23 mouse cellular contexts compared by ENCODE assay signal in genomic region chr4:95209322-95210119, GRCm38 (mm10).
A peak's percentile ranks its signal among the peaks of the same experiment; 100 is the strongest.
DNase-seq lines count a peak whose midpoint lies in the region; ATAC-seq and TF ChIP-seq lines count a peak whose summit lies in the region.
"Had no signal": no experiment of that assay in that cellular context is flagged by ENCODE, and none has a peak within 500 bp of the region (broad histone marks: within the 10 kb centered on the region; RNA-seq: fewer than 3 reads in every experiment).

No protein-coding gene starts in this region.

- intact Hi-C loops in heart, adult 2 months (cut with DNase I), result no loop called here

- no peaks in the 10 kb centered on the region for H3K9me3 ChIP-seq in heart, embryonic 10.5 days
- no peaks in the 10 kb centered on the region for H3K9me3 ChIP-seq in neural tube, embryonic 15.5 days (replicated peaks)
- H3K9me3 ChIP-seq in stomach, postnatal 0 days (ENCODE audit: control insufficient read depth, low read length), result no peaks in the 10 kb centered on the region
- H3K9me3 ChIP-seq: heart, embryonic 15.5 days; hindbrain, embryonic 13.5 days; limb, embryonic 13.5 days; neural tube, embryonic 12.5 days had no signal

- ATAC-seq in neural tube, embryonic 15.5 days (ENCODE audit: low FRiP score), result 0 out of 2 replicates have a peak, but pooled peaks have one; percentile 14
- ATAC-seq in hematopoietic stem cell, adult 5-6 weeks (replicated peaks in 1 of 2; ENCODE audit: insufficient read depth in 1 of 2, low FRiP score in 2 of 2, low TSS enrichment in 1 of 2, low read depth in 1 of 2, poor library complexity in 2 of 2, severe bottlenecking in 2 of 2), result peak; percentile 65 to 69; a peak in 3 of 4 replicates
- no peak for ATAC-seq in stomach, postnatal 0 days (ENCODE audit: low FRiP score, low TSS enrichment)
- ATAC-seq: forebrain, embryonic 14.5 days; midbrain, embryonic 16.5 days had no signal

- no peak overlapping the region for H3K27ac ChIP-seq in heart, embryonic 10.5 days
- no peak overlapping the region for H3K27ac ChIP-seq in heart, adult 2 months
- no peak overlapping the region for H3K27ac ChIP-seq in neural tube, embryonic 15.5 days (replicated peaks)
- H3K27ac ChIP-seq in stomach, postnatal 0 days (replicated peaks), result no peak overlapping the region
- H3K27ac ChIP-seq: heart, embryonic 15.5 days; hindbrain, embryonic 13.5 days; limb, embryonic 13.5 days; neural tube, embryonic 12.5 days had no signal

- no peak overlapping the region for H3K4me2 ChIP-seq in neural tube, embryonic 15.5 days
- no peak overlapping the region for H3K4me2 ChIP-seq in stomach, postnatal 0 days (replicated peaks; ENCODE audit: low read depth)
- H3K4me2 ChIP-seq: heart, embryonic 15.5 days; hindbrain, embryonic 13.5 days; limb, embryonic 13.5 days; neural tube, embryonic 12.5 days had no signal

- H3K36me3 ChIP-seq in heart, embryonic 10.5 days, result no peaks in the 10 kb centered on the region
- H3K36me3 ChIP-seq in heart, adult 2 months (ENCODE audit: control insufficient read depth, insufficient read depth, low read length), result no peaks in the 10 kb centered on the region
- H3K36me3 ChIP-seq in neural tube, embryonic 15.5 days, result no peaks in the 10 kb centered on the region
- H3K36me3 ChIP-seq in stomach, postnatal 0 days (ENCODE audit: control insufficient read depth, insufficient read depth, low read length), result no peaks in the 10 kb centered on the region
- H3K36me3 ChIP-seq: embryonic facial prominence, embryonic 10.5 days; heart, embryonic 15.5 days; hindbrain, embryonic 13.5 days; limb, embryonic 13.5 days; neural tube, embryonic 12.5 days had no signal

- no peaks in the 10 kb centered on the region for H3K27me3 ChIP-seq in heart, embryonic 10.5 days (ENCODE audit: insufficient read depth, poor library complexity, severe bottlenecking)
- H3K27me3 ChIP-seq in heart, adult 2 months (ENCODE audit: control insufficient read depth, insufficient read depth, low read length), result no peaks in the 10 kb centered on the region
- H3K27me3 ChIP-seq in neural tube, embryonic 15.5 days (replicated peaks), result no peaks in the 10 kb centered on the region
- no peaks in the 10 kb centered on the region for H3K27me3 ChIP-seq in stomach, postnatal 0 days (ENCODE audit: control insufficient read depth, insufficient read depth, low read length)
- H3K27me3 ChIP-seq: heart, embryonic 15.5 days; hindbrain, embryonic 13.5 days; limb, embryonic 13.5 days; neural tube, embryonic 12.5 days had no signal

- DNase-seq in heart, embryonic 10.5 days (ENCODE audit: low spot score), result peak; percentile 46
- no peak for DNase-seq in heart, adult 2 months
- no peak for DNase-seq in neural tube, embryonic 10.5 days (ENCODE audit: extremely low spot score, low spot score)
- peak; percentile 2 for DNase-seq in stomach, postnatal 0 days (ENCODE audit: low spot score)
- no peak for DNase-seq in thymus, adult 18-20 months
- DNase-seq in left cerebral cortex, adult 9 months (ENCODE audit: low spot score in 2 of 2), result no peak
- DNase-seq: cerebellum, adult 11 months; cerebellum, postnatal 25 days; kidney, adult 11 months; kidney, postnatal 10 days; lung, adult 18-20 months; lung, postnatal 4 days; thymus, adult 2 months had no signal

- TF ChIP-seq CTCF in heart, adult 2 months (IDR thresholded peaks at IDR 0.05), result no peak
- no peak for TF ChIP-seq CTCF in stomach, postnatal 0 days (IDR thresholded peaks at IDR 0.05; ENCODE audit: low read depth)

- H3K9ac ChIP-seq in heart, adult 2 months (ENCODE audit: low read depth, low read length), result no peak overlapping the region
- no peak overlapping the region for H3K9ac ChIP-seq in neural tube, embryonic 15.5 days (replicated peaks)
- no peak overlapping the region for H3K9ac ChIP-seq in stomach, postnatal 0 days (ENCODE audit: low read length)
- H3K9ac ChIP-seq: heart, embryonic 15.5 days; hindbrain, embryonic 13.5 days; limb, embryonic 13.5 days; neural tube, embryonic 12.5 days had no signal

- TF ChIP-seq POLR2A in heart, adult 2 months (IDR thresholded peaks at IDR 0.05; ENCODE audit: insufficient read depth, low read depth, low read length), result no peak

- H3K79me2 ChIP-seq in heart, adult 2 months (replicated peaks; ENCODE audit: control insufficient read depth, insufficient read depth, low read length), result no peaks in the 10 kb centered on the region

- no peak for TF ChIP-seq EP300 in heart, adult 2 months (IDR thresholded peaks at IDR 0.05; ENCODE audit: insufficient read depth, low read depth, low read length)
- no peak for TF ChIP-seq EP300 in stomach, postnatal 0 days (optimal IDR thresholded peaks at IDR 0.05)

- H3K4me3 ChIP-seq in heart, embryonic 10.5 days, result no peak overlapping the region
- no peak overlapping the region for H3K4me3 ChIP-seq in heart, adult 2 months
- H3K4me3 ChIP-seq in neural tube, embryonic 15.5 days (replicated peaks), result no peak overlapping the region
- H3K4me3 ChIP-seq in stomach, postnatal 0 days (ENCODE audit: low read depth, low read length), result no peak overlapping the region
- H3K4me3 ChIP-seq: embryonic facial prominence, embryonic 10.5 days; erythroblast, embryonic 14.5 days; heart, embryonic 15.5 days; hindbrain, embryonic 13.5 days; limb, embryonic 13.5 days; neural tube, embryonic 12.5 days had no signal

- peaks cover 39% of the 10 kb centered on the region for H3K4me1 ChIP-seq in heart, embryonic 10.5 days
- H3K4me1 ChIP-seq in heart, adult 2 months (ENCODE audit: control insufficient read depth, insufficient read depth, low read length), result peaks cover 8% of the 10 kb centered on the region
- H3K4me1 ChIP-seq in neural tube, embryonic 15.5 days, result no peaks in the 10 kb centered on the region
- H3K4me1 ChIP-seq in stomach, postnatal 0 days (replicated peaks; ENCODE audit: control insufficient read depth, insufficient read depth), result no peaks in the 10 kb centered on the region
- H3K4me1 ChIP-seq: hindbrain, embryonic 13.5 days; neural tube, embryonic 12.5 days had no signal

- WGBS in heart, embryonic 10.5 days, result 84% methylated on average over 3 of the region's 3 CpGs
- WGBS in heart, adult 2 months, result 87% methylated on average over 3 of the region's 3 CpGs
- 63% methylated on average over 3 of the region's 3 CpGs for WGBS in neural tube, embryonic 15.5 days
- WGBS in stomach, postnatal 0 days, result 77% methylated on average over 3 of the region's 3 CpGs

Comparison
In these comparisons a context has a peak if more than half of its experiments do, and no peak if none do; other contexts are left out.
1. DNase-seq: peak in heart, embryonic 10.5 days (single experiment) and stomach, postnatal 0 days (single experiment); none in heart, adult 2 months (0 of 2), neural tube, embryonic 10.5 days (single experiment), thymus, adult 18-20 months (0 of 2) and left cerebral cortex, adult 9 months (0 of 2).